Mouse (Mus musculus): ENCODE measurements around the gene Atn1. TPM values are rescaled to one million over a fixed set of nuclear protein-coding genes. Genes with fewer than 3 reads are reported as not detected.

The Atn1 gene
- polyA plus RNA-seq, 1 experiment from 2014 or later, result 5.5 TPM

GRCm38 (mm10) chr6:124718703-124719102 lies 37.6 kb downstream of the Atn1 start:
- H3K4me1 ChIP-seq (replicated peaks; ENCODE audit: control insufficient read depth, insufficient read depth, low read length), result peaks cover 34% of the 10 kb centered on the region
- H3K27ac ChIP-seq (ENCODE audit: low read depth, low read length), result peak overlapping the region; percentile 88
- peak overlapping the region; percentile 53 for H3K4me2 ChIP-seq
- DNase-seq (ENCODE audit: low spot score) (no peak), ATAC-seq (replicated peaks; ENCODE audit: low FRiP score) (no peak)
- H3K36me3 ChIP-seq (ENCODE audit: control insufficient read depth, insufficient read depth, low read length), result peaks cover 32% of the 10 kb centered on the region
- no peaks in the 10 kb centered on the region for H3K9me3 ChIP-seq (ENCODE audit: control insufficient read depth, low read length)
- peak overlapping the region; percentile 70 for H3K9ac ChIP-seq (ENCODE audit: low read depth, low read length)
- peak overlapping the region; percentile 17; the same call in 1 of the 2 replicates for H3K4me3 ChIP-seq (ENCODE audit: low read depth, low read length)
- 72% methylated on average over 16 of the region's 16 CpGs for WGBS
- H3K27me3 ChIP-seq (replicated peaks; ENCODE audit: control insufficient read depth, insufficient read depth, low read length), result no peaks in the 10 kb centered on the region

DNA sequence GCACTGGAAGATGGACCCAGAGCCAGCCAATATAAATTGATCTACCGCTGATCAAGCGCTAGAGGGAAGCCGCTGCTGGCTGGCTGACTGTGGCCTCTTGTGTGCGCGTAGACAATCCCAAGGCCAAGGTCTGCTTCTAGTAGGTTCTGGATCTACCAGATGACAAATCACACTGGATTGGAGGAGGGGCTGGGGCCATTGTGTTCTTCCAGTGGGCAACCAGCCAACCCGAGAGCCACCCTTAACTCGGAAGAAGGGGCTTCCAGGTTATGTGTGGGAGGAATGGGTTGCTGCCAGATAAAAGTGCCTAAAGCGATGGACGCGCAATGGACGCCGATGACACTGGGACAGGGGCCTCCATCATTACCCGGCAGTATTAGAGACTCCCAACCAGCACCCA lies 38.4 kb downstream of the Atn1 start:
- peaks cover 38% of the 10 kb centered on the region for H3K4me1 ChIP-seq (replicated peaks; ENCODE audit: control insufficient read depth, insufficient read depth, low read length)
- H3K36me3 ChIP-seq (ENCODE audit: control insufficient read depth, insufficient read depth, low read length), result peaks cover 33% of the 10 kb centered on the region
- WGBS, result 84% methylated on average over 13 of the region's 13 CpGs
- no peaks in the 10 kb centered on the region for H3K27me3 ChIP-seq (replicated peaks; ENCODE audit: control insufficient read depth, insufficient read depth, low read length)
- no peak overlapping the region; the same call in 1 of the 2 replicates for H3K4me2 ChIP-seq
- H3K9ac ChIP-seq (ENCODE audit: low read depth, low read length), result no peak overlapping the region
- ATAC-seq (replicated peaks; ENCODE audit: low FRiP score) (no peak), DNase-seq (ENCODE audit: low spot score) (no peak)
- H3K4me3 ChIP-seq (ENCODE audit: low read depth, low read length), result 0 out of 2 replicates have a peak overlapping the region, but pooled peaks have one; percentile 1
- no peak overlapping the region for H3K27ac ChIP-seq (ENCODE audit: low read depth, low read length)
- H3K9me3 ChIP-seq (ENCODE audit: control insufficient read depth, low read length), result no peaks in the 10 kb centered on the region

GRCm38 (mm10) chr6:124716864-124717490 lies 39.3 kb downstream of the Atn1 start:
- WGBS, result 70% methylated on average over 20 of the region's 20 CpGs
- ATAC-seq (replicated peaks; ENCODE audit: low FRiP score) (no peak), DNase-seq (ENCODE audit: low spot score) (no peak)
- H3K4me2 ChIP-seq, result no peak overlapping the region
- no peaks in the 10 kb centered on the region for H3K27me3 ChIP-seq (replicated peaks; ENCODE audit: control insufficient read depth, insufficient read depth, low read length)
- peaks cover 38% of the 10 kb centered on the region for H3K4me1 ChIP-seq (replicated peaks; ENCODE audit: control insufficient read depth, insufficient read depth, low read length)
- peaks cover 33% of the 10 kb centered on the region for H3K36me3 ChIP-seq (ENCODE audit: control insufficient read depth, insufficient read depth, low read length)
- no peak overlapping the region for H3K9ac ChIP-seq (ENCODE audit: low read depth, low read length)
- H3K27ac ChIP-seq (ENCODE audit: low read depth, low read length), result peak overlapping the region; percentile 23; the same call in 1 of the 2 replicates
- H3K9me3 ChIP-seq (ENCODE audit: control insufficient read depth, low read length), result no peaks in the 10 kb centered on the region
- no peak overlapping the region; the same call in 1 of the 2 replicates for H3K4me3 ChIP-seq (ENCODE audit: low read depth, low read length)

DNA sequence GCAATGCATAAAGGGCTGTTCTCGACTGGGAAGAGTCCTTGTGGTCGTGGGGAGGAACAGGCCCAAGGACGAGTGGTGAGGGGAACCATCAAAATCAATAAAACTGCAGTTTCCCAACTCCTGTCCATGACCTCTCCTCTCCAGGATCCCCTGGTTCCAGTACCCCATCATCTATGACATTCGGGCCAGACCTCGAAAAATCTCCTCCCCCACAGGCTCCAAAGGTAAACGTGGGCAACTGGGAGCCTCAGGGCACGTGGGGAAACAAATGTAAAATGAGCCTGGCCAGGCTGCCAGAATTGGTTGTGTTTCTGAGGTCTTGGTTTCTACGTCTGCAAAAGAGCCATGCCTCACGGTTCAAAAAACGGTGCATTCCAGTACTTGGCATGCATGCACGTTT lies 43.4 kb downstream of the Atn1 start:
- Histone ChIP-seq H3K9me3 (ENCODE audit: control insufficient read depth, low read length) (no peaks in the 10 kb centered on the region), H3K27me3 (replicated peaks; ENCODE audit: control insufficient read depth, insufficient read depth, low read length) (no peaks in the 10 kb centered on the region), H3K4me2 (peak overlapping the region; percentile 88), H3K4me1 (replicated peaks; ENCODE audit: control insufficient read depth, insufficient read depth, low read length) (peaks cover 30% of the 10 kb centered on the region), H3K4me3 (ENCODE audit: low read depth, low read length) (peak overlapping the region; percentile 92), H3K27ac (ENCODE audit: low read depth, low read length) (peak overlapping the region; percentile 76), H3K9ac (ENCODE audit: low read depth, low read length) (peak overlapping the region; percentile 89), H3K36me3 (ENCODE audit: control insufficient read depth, insufficient read depth, low read length) (peaks cover 51% of the 10 kb centered on the region)
- WGBS, result 13% methylated on average over 11 of the region's 11 CpGs
- ATAC-seq (replicated peaks; ENCODE audit: low FRiP score) (no peak), DNase-seq (ENCODE audit: low spot score) (no peak)

DNA sequence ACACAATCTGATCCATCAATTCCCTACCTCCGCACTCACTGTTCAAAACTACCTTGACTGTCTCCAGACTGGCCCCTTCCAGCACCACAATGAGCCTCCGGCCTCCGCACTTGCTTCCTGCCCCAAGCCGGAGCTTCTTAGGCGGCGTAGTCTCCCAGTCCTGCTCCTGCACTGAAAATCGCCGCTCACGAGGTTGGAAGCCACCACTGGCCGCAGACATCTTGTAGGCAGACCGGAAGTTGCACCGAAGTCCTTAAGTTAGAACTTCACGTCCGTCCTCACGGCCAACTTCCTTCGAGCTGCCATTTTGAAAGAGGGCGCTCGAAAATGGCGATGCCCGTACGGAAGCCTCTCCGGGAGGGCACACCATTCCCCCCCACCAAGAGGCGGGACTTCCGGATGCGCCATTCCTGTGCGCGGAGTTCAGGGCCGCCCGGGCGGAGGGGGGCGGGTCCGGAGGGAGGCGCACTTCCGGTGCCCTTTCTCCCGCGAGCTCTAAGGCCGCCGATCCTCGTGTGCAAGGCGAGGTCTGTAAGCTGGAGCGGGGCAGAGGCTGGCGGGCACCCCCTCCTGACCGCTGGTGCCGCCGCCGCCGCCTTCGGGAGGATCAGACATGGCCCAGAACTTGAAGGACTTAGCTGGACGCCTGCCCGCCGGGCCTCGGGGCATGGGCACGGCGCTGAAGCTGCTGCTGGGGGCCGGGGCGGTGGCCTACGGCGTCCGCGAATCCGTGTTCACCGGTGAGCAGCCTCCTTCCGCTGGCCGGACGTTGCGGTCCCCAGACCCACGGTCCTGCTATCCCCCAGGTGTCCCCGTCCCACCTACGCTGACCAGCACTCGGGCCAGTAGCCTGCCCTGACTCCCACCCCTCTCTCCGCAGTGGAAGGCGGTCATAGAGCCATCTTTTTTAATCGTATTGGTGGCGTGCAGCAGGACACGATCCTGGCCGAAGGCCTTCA lies 44.2 kb downstream of the Atn1 start, which contains the start of the genes Emg1 and Phb2:
Emg1 (minus strand) TSS at position 355 of the 959 bp plus-strand sequence.
Phb2 (plus strand) TSS at position 513 of the 959 bp plus-strand sequence.
- under 1% methylated on average over 76 of the region's 76 CpGs for WGBS
- H3K9me3 ChIP-seq (ENCODE audit: control insufficient read depth, low read length), result no peaks in the 10 kb centered on the region
- peak within 1 kb of the TSS; percentile 88 for H3K27ac ChIP-seq (ENCODE audit: low read depth, low read length)
- H3K36me3 ChIP-seq (ENCODE audit: control insufficient read depth, insufficient read depth, low read length), result peaks cover 56% of the 10 kb centered on the region
- H3K9ac ChIP-seq (ENCODE audit: low read depth, low read length), result peak within 1 kb of the TSS; percentile 89
- H3K4me2 ChIP-seq, result peak within 1 kb of the TSS; percentile 88
- ATAC-seq (replicated peaks; ENCODE audit: low FRiP score), result peak; percentile 97
- DNase-seq (ENCODE audit: low spot score), result peak; percentile 98
- peaks cover 28% of the 10 kb centered on the region for H3K4me1 ChIP-seq (replicated peaks; ENCODE audit: control insufficient read depth, insufficient read depth, low read length)
- H3K27me3 ChIP-seq (replicated peaks; ENCODE audit: control insufficient read depth, insufficient read depth, low read length), result no peaks in the 10 kb centered on the region
- H3K4me3 ChIP-seq (ENCODE audit: low read depth, low read length), result peak within 1 kb of the TSS; percentile 92

DNA sequence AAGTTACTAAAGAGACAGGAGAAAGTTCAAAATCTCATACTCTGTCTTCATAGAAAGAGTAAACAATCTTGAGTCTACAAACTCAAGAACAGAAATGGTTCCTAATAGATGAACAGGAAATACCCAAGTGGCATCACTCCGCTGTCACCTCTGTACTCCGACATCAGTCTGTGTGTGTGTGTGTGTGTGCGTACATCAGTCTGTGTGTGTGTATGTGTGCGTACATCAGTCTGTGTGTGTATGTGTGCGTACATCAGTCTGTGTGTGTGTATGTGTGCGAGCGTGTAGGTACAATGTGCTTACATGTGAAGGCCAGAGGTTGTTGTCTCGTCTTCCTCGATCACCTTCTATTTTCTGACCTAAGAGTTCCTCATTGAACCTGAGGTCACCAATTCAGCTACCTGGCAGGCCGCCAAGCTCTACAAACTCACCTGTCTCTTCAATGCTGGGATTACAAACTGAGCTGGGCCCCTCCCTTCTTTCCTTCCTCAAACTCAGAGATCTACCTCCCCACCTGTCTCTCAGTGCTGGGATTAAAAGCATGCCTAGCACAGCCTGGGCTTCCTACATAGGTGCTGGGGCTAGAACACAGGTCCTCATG lies 47.9 kb downstream of the Atn1 start:
- Histone ChIP-seq H3K9me3 (ENCODE audit: control insufficient read depth, low read length) (no peaks in the 10 kb centered on the region), H3K4me1 (replicated peaks; ENCODE audit: control insufficient read depth, insufficient read depth, low read length) (peaks cover 21% of the 10 kb centered on the region), H3K4me3 (ENCODE audit: low read depth, low read length) (peak overlapping the region; percentile 9; the same call in 1 of the 2 replicates), H3K9ac (ENCODE audit: low read depth, low read length) (no peak overlapping the region), H3K27ac (ENCODE audit: low read depth, low read length) (no peak overlapping the region), H3K36me3 (ENCODE audit: control insufficient read depth, insufficient read depth, low read length) (peaks cover 46% of the 10 kb centered on the region), H3K27me3 (replicated peaks; ENCODE audit: control insufficient read depth, insufficient read depth, low read length) (no peaks in the 10 kb centered on the region), H3K4me2 (no peak overlapping the region)
- no peak for ATAC-seq (replicated peaks; ENCODE audit: low FRiP score)
- WGBS, result 95% methylated on average over 10 of the region's 10 CpGs
- DNase-seq (ENCODE audit: low spot score), result no peak

DNA sequence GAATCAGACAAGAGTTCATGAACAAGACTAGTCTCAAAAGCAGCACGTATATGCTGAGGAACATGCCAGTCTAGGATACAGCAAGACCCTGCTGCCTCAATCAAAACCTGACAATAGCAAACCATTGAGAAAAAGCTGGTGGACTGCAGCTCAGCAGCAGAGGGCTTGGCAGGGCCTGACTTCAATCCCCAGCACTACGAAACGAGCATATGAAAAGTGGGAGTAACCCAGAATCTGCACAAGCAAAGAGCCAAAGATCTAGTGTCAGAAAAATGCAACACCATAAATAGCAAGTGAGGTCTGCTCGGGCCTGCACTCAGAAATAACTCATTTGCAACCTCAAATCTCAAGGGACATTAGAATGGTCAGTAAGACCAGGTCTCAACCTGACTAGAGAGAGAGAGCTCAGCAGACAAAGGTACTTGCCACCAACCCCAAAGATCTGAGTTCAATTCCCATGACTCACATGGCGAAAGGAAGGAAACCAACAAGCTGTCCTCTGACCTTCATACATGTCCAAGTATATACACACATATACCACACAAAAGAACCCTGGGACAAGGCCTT lies 50.2 kb downstream of the Atn1 start:
- no peak for DNase-seq (ENCODE audit: low spot score)
- Histone ChIP-seq H3K4me3 (ENCODE audit: low read depth, low read length) (no peak overlapping the region), H3K27ac (ENCODE audit: low read depth, low read length) (no peak overlapping the region), H3K4me2 (no peak overlapping the region), H3K9me3 (ENCODE audit: control insufficient read depth, low read length) (no peaks in the 10 kb centered on the region), H3K36me3 (ENCODE audit: control insufficient read depth, insufficient read depth, low read length) (peaks cover 59% of the 10 kb centered on the region), H3K9ac (ENCODE audit: low read depth, low read length) (no peak overlapping the region), H3K27me3 (replicated peaks; ENCODE audit: control insufficient read depth, insufficient read depth, low read length) (no peaks in the 10 kb centered on the region), H3K4me1 (replicated peaks; ENCODE audit: control insufficient read depth, insufficient read depth, low read length) (peaks cover 19% of the 10 kb centered on the region)
- ATAC-seq (replicated peaks; ENCODE audit: low FRiP score), result no peak
- WGBS, result 86% methylated on average over 5 of the region's 5 CpGs

GRCm38 (mm10) chr6:124704417-124704816 lies 51.9 kb downstream of the Atn1 start:
- no peak for DNase-seq (ENCODE audit: low spot score)
- ATAC-seq (replicated peaks; ENCODE audit: low FRiP score), result no peak
- peaks cover 5% of the 10 kb centered on the region; the same call in 1 of the 2 replicates for H3K4me1 ChIP-seq (replicated peaks; ENCODE audit: control insufficient read depth, insufficient read depth, low read length)
- H3K27me3 ChIP-seq (replicated peaks; ENCODE audit: control insufficient read depth, insufficient read depth, low read length), result no peaks in the 10 kb centered on the region
- H3K9ac ChIP-seq (ENCODE audit: low read depth, low read length), result no peak overlapping the region
- no peaks in the 10 kb centered on the region for H3K9me3 ChIP-seq (ENCODE audit: control insufficient read depth, low read length)
- H3K36me3 ChIP-seq (ENCODE audit: control insufficient read depth, insufficient read depth, low read length), result peaks cover 57% of the 10 kb centered on the region
- no peak overlapping the region for H3K4me2 ChIP-seq
- H3K4me3 ChIP-seq (ENCODE audit: low read depth, low read length), result no peak overlapping the region
- 93% methylated on average over 2 of the region's 2 CpGs for WGBS
- no peak overlapping the region for H3K27ac ChIP-seq (ENCODE audit: low read depth, low read length)
